Mouse (Mus musculus): Measurements from ENCODE around the gene Srcap. TPM values are rescaled to one million over a fixed set of nuclear protein-coding genes. Genes with fewer than 3 reads are reported as not detected.
A peak's percentile ranks its signal among the peaks of the same experiment; 100 is the strongest.
"Not testable (repeated sequence)": the region's sequence is repeated elsewhere in the genome, so short reads cannot be mapped to it uniquely, and the experiment has no call there.

The Srcap gene
- total RNA-seq, 2 experiments from 2014 or later, result 21.9 to 170 TPM

- no peak for ATAC-seq (replicated peaks; ENCODE audit: low FRiP score, low TSS enrichment, poor library complexity, severe bottlenecking)
Measured at GRCm38 (mm10) chr7:127485416-127485815, 26.4 kb upstream of the Srcap start.

- not testable (repeated sequence) for ATAC-seq (replicated peaks; ENCODE audit: low FRiP score, low TSS enrichment, poor library complexity, severe bottlenecking)
Measured at GRCm38 (mm10) chr7:127488364-127488763, 23.4 kb upstream of the Srcap start.

- no peak for ATAC-seq (replicated peaks; ENCODE audit: low FRiP score, low TSS enrichment, poor library complexity, severe bottlenecking)
Measured at GRCm38 (mm10) chr7:127489982-127490381, 21.8 kb upstream of the Srcap start.

GRCm38 (mm10) chr7:127491846-127492245 is 19.9 kb upstream of the Srcap start:
- no peak for ATAC-seq (replicated peaks; ENCODE audit: low FRiP score, low TSS enrichment, poor library complexity, severe bottlenecking)

- peak; percentile 15; the same call in 1 of the 2 replicates for ATAC-seq (replicated peaks; ENCODE audit: low FRiP score, low TSS enrichment, poor library complexity, severe bottlenecking)
Measured at GRCm38 (mm10) chr7:127494648-127495047, 17.1 kb upstream of the Srcap start.

- no peak for ATAC-seq (replicated peaks; ENCODE audit: low FRiP score, low TSS enrichment, poor library complexity, severe bottlenecking)
Measured at GRCm38 (mm10) chr7:127497382-127497781, 14.4 kb upstream of the Srcap start.

- ATAC-seq (replicated peaks; ENCODE audit: low FRiP score, low TSS enrichment, poor library complexity, severe bottlenecking), result 0 out of 2 replicates have a peak, but pooled peaks have one; percentile 14
Measured at GRCm38 (mm10) chr7:127498407-127498806, 13.4 kb upstream of the Srcap start.

GRCm38 (mm10) chr7:127508291-127508690 is 3.5 kb upstream of the Srcap start:
- ATAC-seq (replicated peaks; ENCODE audit: low FRiP score, low TSS enrichment, poor library complexity, severe bottlenecking), result no peak

GRCm38 (mm10) chr7:127509830-127510229 is 2.0 kb upstream of the Srcap start:
- not testable (repeated sequence) for ATAC-seq (replicated peaks; ENCODE audit: low FRiP score, low TSS enrichment, poor library complexity, severe bottlenecking)

GRCm38 (mm10) chr7:127511241-127511640 is 542 bp upstream of the Srcap start:
- ATAC-seq (replicated peaks; ENCODE audit: low FRiP score, low TSS enrichment, poor library complexity, severe bottlenecking), result no peak

GRCm38 (mm10) chr7:127512231-127513015 is 640 bp downstream of the Srcap start:
- ATAC-seq (replicated peaks; ENCODE audit: low FRiP score, low TSS enrichment, poor library complexity, severe bottlenecking), result peak; percentile 67

- no peak for ATAC-seq (replicated peaks; ENCODE audit: low FRiP score, low TSS enrichment, poor library complexity, severe bottlenecking)
Measured at GRCm38 (mm10) chr7:127513016-127513390, 1.2 kb downstream of the Srcap start.

GRCm38 (mm10) chr7:127513781-127514180 is 2.0 kb downstream of the Srcap start:
- ATAC-seq (replicated peaks; ENCODE audit: low FRiP score, low TSS enrichment, poor library complexity, severe bottlenecking), result no peak

- no peak for ATAC-seq (replicated peaks; ENCODE audit: low FRiP score, low TSS enrichment, poor library complexity, severe bottlenecking)
Measured at GRCm38 (mm10) chr7:127515846-127516245, 4.1 kb downstream of the Srcap start.

GRCm38 (mm10) chr7:127516344-127516743 is 4.6 kb downstream of the Srcap start:
- no peak for ATAC-seq (replicated peaks; ENCODE audit: low FRiP score, low TSS enrichment, poor library complexity, severe bottlenecking)

GRCm38 (mm10) chr7:127519284-127519683 is 7.5 kb downstream of the Srcap start, which contains the start of gene Gm42715:
Gene Gm42715, plus strand, starts transcription at chr7:127519584.
- no peak for ATAC-seq (replicated peaks; ENCODE audit: low FRiP score, low TSS enrichment, poor library complexity, severe bottlenecking)

- ATAC-seq (replicated peaks; ENCODE audit: low FRiP score, low TSS enrichment, poor library complexity, severe bottlenecking), result no peak
Measured at GRCm38 (mm10) chr7:127541671-127542070, 29.9 kb downstream of the Srcap start.

GRCm38 (mm10) chr7:127549116-127549835 is 37.5 kb downstream of the Srcap start:
- no peak for ATAC-seq (replicated peaks; ENCODE audit: low FRiP score, low TSS enrichment, poor library complexity, severe bottlenecking)

- ATAC-seq (replicated peaks; ENCODE audit: low FRiP score, low TSS enrichment, poor library complexity, severe bottlenecking), result no peak
Measured at GRCm38 (mm10) chr7:127551558-127551957, 39.8 kb downstream of the Srcap start.

- ATAC-seq (replicated peaks; ENCODE audit: low FRiP score, low TSS enrichment, poor library complexity, severe bottlenecking), result 0 out of 2 replicates have a peak, but pooled peaks have one; percentile 15
Measured at GRCm38 (mm10) chr7:127560580-127560979, 48.8 kb downstream of the Srcap start.

Measured in megakaryocyte-erythroid progenitor cell, adult 5-6 weeks (primary cell).